Mouse (Mus musculus): ENCODE data around the gene Slc18a3. TPM values are rescaled to one million over a fixed set of nuclear protein-coding genes. Genes with fewer than 3 reads are reported as not detected.

Slc18a3 gene
- polyA plus RNA-seq, 1 experiment from 2014 or later, result 3.8 TPM

DNA sequence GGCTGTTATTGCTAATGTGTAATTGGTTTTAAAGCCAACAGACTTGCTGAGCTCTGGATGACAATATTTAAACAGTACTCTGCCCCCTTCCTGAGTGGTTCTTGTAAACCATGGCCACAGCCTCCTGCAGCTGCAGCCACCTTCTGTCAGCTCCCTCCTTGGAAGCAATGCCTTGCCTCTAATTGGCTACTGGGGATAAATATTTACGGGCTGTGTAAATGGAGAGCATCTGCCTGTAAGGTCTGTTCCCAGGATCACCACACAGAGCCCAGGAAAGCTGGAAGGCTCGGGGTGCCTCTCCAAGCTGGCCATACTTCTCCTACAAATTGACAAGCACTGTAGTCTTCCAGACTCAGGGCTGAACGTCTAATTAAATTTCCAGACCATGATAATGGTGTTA lies 24.9 kb downstream of the Slc18a3 start:
- Histone ChIP-seq H3K27me3 (ENCODE audit: control insufficient read depth, insufficient read depth, low read length) (no peaks in the 10 kb centered on the region), H3K9ac (ENCODE audit: low read length) (no peak overlapping the region), H3K4me3 (ENCODE audit: low read depth, low read length) (no peak overlapping the region), H3K4me1 (replicated peaks; ENCODE audit: control insufficient read depth, insufficient read depth) (no peaks in the 10 kb centered on the region), H3K9me3 (ENCODE audit: control insufficient read depth, low read length) (no peaks in the 10 kb centered on the region), H3K27ac (replicated peaks) (no peak overlapping the region), H3K4me2 (replicated peaks; ENCODE audit: low read depth) (no peak overlapping the region), H3K36me3 (ENCODE audit: control insufficient read depth, insufficient read depth, low read length) (no peaks in the 10 kb centered on the region)
- WGBS, result 14% methylated on average over 3 of the region's 3 CpGs
- TF ChIP-seq CTCF (IDR thresholded peaks at IDR 0.05; ENCODE audit: low read depth) (no peak), EP300 (optimal IDR thresholded peaks at IDR 0.05) (no peak)
- ATAC-seq (ENCODE audit: low FRiP score, low TSS enrichment) (peak; percentile 66; the same call in 1 of the 2 replicates), DNase-seq (ENCODE audit: low spot score) (peak; percentile 12)

GRCm38 (mm10) chr14:32439316-32439715 lies 25.3 kb downstream of the Slc18a3 start:
- ATAC-seq (ENCODE audit: low FRiP score, low TSS enrichment) (no peak), DNase-seq (ENCODE audit: low spot score) (peak; percentile 8)
- TF ChIP-seq CTCF (IDR thresholded peaks at IDR 0.05; ENCODE audit: low read depth), result no peak
- Histone ChIP-seq H3K9ac (ENCODE audit: low read length) (no peak overlapping the region), H3K36me3 (ENCODE audit: control insufficient read depth, insufficient read depth, low read length) (no peaks in the 10 kb centered on the region), H3K9me3 (ENCODE audit: control insufficient read depth, low read length) (no peaks in the 10 kb centered on the region), H3K27me3 (ENCODE audit: control insufficient read depth, insufficient read depth, low read length) (no peaks in the 10 kb centered on the region), H3K4me1 (replicated peaks; ENCODE audit: control insufficient read depth, insufficient read depth) (no peaks in the 10 kb centered on the region), H3K4me3 (ENCODE audit: low read depth, low read length) (no peak overlapping the region), H3K4me2 (replicated peaks; ENCODE audit: low read depth) (no peak overlapping the region), H3K27ac (replicated peaks) (no peak overlapping the region)
- WGBS, result 40% methylated on average over 5 of the region's 5 CpGs

DNA sequence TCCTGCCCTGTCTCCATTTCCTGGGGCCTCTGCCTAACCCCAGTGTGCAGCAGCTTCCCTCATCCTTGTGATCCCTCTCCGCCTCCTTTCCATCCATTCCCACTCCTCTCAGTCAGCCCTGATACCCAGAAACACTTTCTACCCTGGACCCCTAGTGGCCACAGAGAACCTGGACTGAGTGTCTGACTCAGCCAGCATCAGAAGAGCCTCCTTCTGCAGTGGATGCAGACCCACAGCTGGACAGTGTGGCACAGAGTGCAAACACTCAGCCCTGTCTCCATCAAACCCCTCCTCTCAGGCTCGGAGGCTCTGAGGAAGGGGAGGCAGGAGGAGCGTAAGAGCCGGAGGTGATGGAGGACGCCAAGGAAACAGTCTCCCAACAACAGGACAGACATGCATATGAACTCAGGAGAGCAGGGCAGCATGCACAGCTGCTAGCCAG lies 27.3 kb downstream of the Slc18a3 start:
- WGBS, result 23% methylated on average over 5 of the region's 5 CpGs
- H3K4me2 ChIP-seq (replicated peaks; ENCODE audit: low read depth), result no peak overlapping the region
- no peak overlapping the region for H3K27ac ChIP-seq (replicated peaks)
- no peaks in the 10 kb centered on the region for H3K27me3 ChIP-seq (ENCODE audit: control insufficient read depth, insufficient read depth, low read length)
- ATAC-seq (ENCODE audit: low FRiP score, low TSS enrichment) (no peak), DNase-seq (ENCODE audit: low spot score) (peak; percentile 12)
- H3K9me3 ChIP-seq (ENCODE audit: control insufficient read depth, low read length), result no peaks in the 10 kb centered on the region
- H3K36me3 ChIP-seq (ENCODE audit: control insufficient read depth, insufficient read depth, low read length), result no peaks in the 10 kb centered on the region
- H3K9ac ChIP-seq (ENCODE audit: low read length), result no peak overlapping the region
- H3K4me1 ChIP-seq (replicated peaks; ENCODE audit: control insufficient read depth, insufficient read depth), result no peaks in the 10 kb centered on the region
- no peak overlapping the region for H3K4me3 ChIP-seq (ENCODE audit: low read depth, low read length)
- TF ChIP-seq EP300 (optimal IDR thresholded peaks at IDR 0.05) (no peak), CTCF (IDR thresholded peaks at IDR 0.05; ENCODE audit: low read depth) (peak; percentile 53)

- Histone ChIP-seq H3K9me3 (ENCODE audit: control insufficient read depth, low read length) (no peaks in the 10 kb centered on the region), H3K4me3 (ENCODE audit: low read depth, low read length) (no peak overlapping the region), H3K9ac (ENCODE audit: low read length) (no peak overlapping the region), H3K4me2 (replicated peaks; ENCODE audit: low read depth) (no peak overlapping the region), H3K27ac (replicated peaks) (no peak overlapping the region), H3K27me3 (ENCODE audit: control insufficient read depth, insufficient read depth, low read length) (no peaks in the 10 kb centered on the region), H3K36me3 (ENCODE audit: control insufficient read depth, insufficient read depth, low read length) (no peaks in the 10 kb centered on the region), H3K4me1 (replicated peaks; ENCODE audit: control insufficient read depth, insufficient read depth) (no peaks in the 10 kb centered on the region)
- TF ChIP-seq EP300 (optimal IDR thresholded peaks at IDR 0.05) (no peak), CTCF (IDR thresholded peaks at IDR 0.05; ENCODE audit: low read depth) (no peak)
- DNase-seq (ENCODE audit: low spot score), result no peak
- 41% methylated on average over 8 of the region's 8 CpGs for WGBS
- no peak for ATAC-seq (ENCODE audit: low FRiP score, low TSS enrichment)
These were observed 35.5 kb downstream of the Slc18a3 start for GRCm38 (mm10) chr14:32429030-32429602.

- Histone ChIP-seq H3K9ac (ENCODE audit: low read length) (no peak overlapping the region), H3K4me3 (ENCODE audit: low read depth, low read length) (no peak overlapping the region), H3K27ac (replicated peaks) (no peak overlapping the region), H3K36me3 (ENCODE audit: control insufficient read depth, insufficient read depth, low read length) (no peaks in the 10 kb centered on the region), H3K9me3 (ENCODE audit: control insufficient read depth, low read length) (no peaks in the 10 kb centered on the region), H3K27me3 (ENCODE audit: control insufficient read depth, insufficient read depth, low read length) (no peaks in the 10 kb centered on the region), H3K4me2 (replicated peaks; ENCODE audit: low read depth) (no peak overlapping the region), H3K4me1 (replicated peaks; ENCODE audit: control insufficient read depth, insufficient read depth) (no peaks in the 10 kb centered on the region)
- TF ChIP-seq EP300 (optimal IDR thresholded peaks at IDR 0.05), result no peak
- no peak for TF ChIP-seq CTCF (IDR thresholded peaks at IDR 0.05; ENCODE audit: low read depth)
- 87% methylated on average over 7 of the region's 7 CpGs for WGBS
- no peak for DNase-seq (ENCODE audit: low spot score)
- no peak for ATAC-seq (ENCODE audit: low FRiP score, low TSS enrichment)
These were observed 40.7 kb downstream of the Slc18a3 start for GRCm38 (mm10) chr14:32423946-32424345.

DNA sequence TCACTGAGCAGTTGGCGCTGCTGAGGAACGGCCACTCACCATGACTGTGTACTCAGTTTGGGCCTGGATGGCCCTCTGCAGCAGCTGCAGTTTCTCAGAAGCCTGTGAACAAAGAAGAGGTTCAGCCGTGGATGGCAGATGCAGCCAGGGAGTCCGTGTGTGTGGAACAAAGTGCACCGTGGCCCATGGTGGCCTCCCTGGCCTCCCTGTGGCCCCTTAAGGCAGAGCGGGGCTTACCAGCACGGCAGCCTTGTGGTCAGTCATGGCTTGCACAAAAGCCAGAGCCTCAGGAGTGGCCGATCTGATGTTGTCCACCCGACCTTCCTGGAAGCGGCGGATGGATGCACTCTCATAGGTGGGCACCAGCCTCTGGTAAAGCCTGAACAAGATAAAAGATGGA lies 45.9 kb downstream of the Slc18a3 start:
- DNase-seq (ENCODE audit: low spot score) (peak; percentile 10), ATAC-seq (ENCODE audit: low FRiP score, low TSS enrichment) (no peak)
- Histone ChIP-seq H3K36me3 (ENCODE audit: control insufficient read depth, insufficient read depth, low read length) (no peaks in the 10 kb centered on the region), H3K27ac (replicated peaks) (no peak overlapping the region), H3K4me1 (replicated peaks; ENCODE audit: control insufficient read depth, insufficient read depth) (no peaks in the 10 kb centered on the region), H3K27me3 (ENCODE audit: control insufficient read depth, insufficient read depth, low read length) (no peaks in the 10 kb centered on the region), H3K9ac (ENCODE audit: low read length) (no peak overlapping the region), H3K9me3 (ENCODE audit: control insufficient read depth, low read length) (no peaks in the 10 kb centered on the region), H3K4me2 (replicated peaks; ENCODE audit: low read depth) (no peak overlapping the region), H3K4me3 (ENCODE audit: low read depth, low read length) (no peak overlapping the region)
- TF ChIP-seq EP300 (optimal IDR thresholded peaks at IDR 0.05), result no peak
- TF ChIP-seq CTCF (IDR thresholded peaks at IDR 0.05; ENCODE audit: low read depth), result no peak
- WGBS, result 59% methylated on average over 11 of the region's 11 CpGs

Other genes starting within 250 kb of the Slc18a3 start
- gene Ogdhl, start 142.8 kb downstream of the Slc18a3 start, polyA plus RNA-seq (2015; fragmentation: Nextera tagmentation; extraction: Ambion mirVana), result 1.6 and 2.0 TPM in 2 replicates
- not detected in 2 replicates for gene 1700024G13Rik, start 76.5 kb downstream of the Slc18a3 start, polyA plus RNA-seq (2015; fragmentation: Nextera tagmentation; extraction: Ambion mirVana)
- 0.17 and 0.30 TPM in 2 replicates for gene Chat, start 1.1 kb upstream of the Slc18a3 start, polyA plus RNA-seq (2015; fragmentation: Nextera tagmentation; extraction: Ambion mirVana)
- 8.4 and 9.0 TPM in 2 replicates for gene Ercc6, start 48.7 kb upstream of the Slc18a3 start, polyA plus RNA-seq (2015; fragmentation: Nextera tagmentation; extraction: Ambion mirVana)
- gene Prrxl1, start 134.6 kb upstream of the Slc18a3 start, polyA plus RNA-seq (2015; fragmentation: Nextera tagmentation; extraction: Ambion mirVana), result 0.10 and 0.11 TPM in 2 replicates
- 0.02 TPM in 1 of 2 replicates, not detected in the other for gene 3425401B19Rik, start 220.4 kb upstream of the Slc18a3 start, polyA plus RNA-seq (2015; fragmentation: Nextera tagmentation; extraction: Ambion mirVana)